Mouse (Mus musculus): ENCODE measurements around the gene Folr1. TPM values are rescaled to one million over a fixed set of nuclear protein-coding genes. Genes with fewer than 3 reads are reported as not detected.

Folr1 gene
- total and polyA plus RNA-seq, 3 experiments, result 0.86 to 22.0 (median 2.6) TPM

DNA sequence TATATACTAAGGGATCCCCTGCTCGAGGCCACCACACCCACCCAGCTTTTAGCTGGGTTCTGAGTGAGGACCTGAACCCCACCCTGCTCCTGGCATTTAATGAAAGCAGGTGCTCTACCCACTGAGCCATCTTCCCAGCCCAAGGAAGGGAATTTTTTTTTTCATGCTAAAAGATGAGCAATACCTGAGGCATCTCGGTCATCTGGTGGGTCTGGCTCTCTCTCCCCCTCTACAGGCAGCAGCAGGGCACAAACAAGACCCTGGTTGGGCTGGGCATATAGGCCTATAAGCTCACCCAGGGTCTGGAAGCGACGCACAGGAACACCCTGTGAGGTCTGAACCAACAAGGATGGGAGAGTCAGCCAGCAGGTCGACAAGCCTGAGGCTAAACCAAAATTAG is 37.2 kb downstream of the Folr1 start:
- no peak for DNase-seq

DNA sequence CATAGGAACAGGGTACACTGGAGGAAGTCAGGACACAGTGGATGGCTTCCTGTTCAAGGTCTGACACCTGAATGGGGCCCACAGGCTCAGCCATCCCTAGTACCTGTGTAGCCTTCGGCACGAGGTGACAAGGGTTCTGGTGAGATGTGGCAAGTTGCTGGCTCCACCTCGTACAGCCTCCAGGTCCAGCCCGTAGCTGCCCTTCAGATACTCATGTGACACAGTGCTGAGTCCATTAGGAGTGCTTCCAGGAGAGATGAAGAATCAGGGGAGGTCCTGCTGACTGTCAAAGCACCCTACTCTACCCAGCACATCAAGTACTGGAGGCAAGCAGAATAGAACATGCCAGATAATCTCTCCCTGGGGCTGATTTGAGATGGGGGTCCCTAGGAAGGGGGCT is 38.2 kb downstream of the Folr1 start:
- no peak for DNase-seq

DNA sequence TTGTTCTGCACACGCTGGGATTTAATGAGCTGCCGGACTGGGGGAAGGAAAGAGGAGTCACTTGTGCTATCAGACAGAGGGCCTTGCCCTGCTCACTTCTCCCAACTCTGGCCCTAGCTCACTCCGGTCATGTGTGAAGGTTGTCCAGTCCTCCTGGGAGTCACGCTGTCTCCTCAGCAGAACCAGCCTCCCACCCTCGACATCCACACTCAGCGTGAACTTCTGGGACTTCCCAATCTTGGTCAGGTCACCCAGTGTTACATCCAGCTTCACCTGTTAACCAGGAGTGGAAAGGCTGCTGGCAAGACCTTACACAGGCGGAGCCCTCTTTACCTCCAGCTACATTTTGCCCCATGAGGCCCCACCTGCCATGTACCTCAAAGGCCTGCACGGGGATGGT is 39.2 kb downstream of the Folr1 start:
- no peak for DNase-seq

DNA sequence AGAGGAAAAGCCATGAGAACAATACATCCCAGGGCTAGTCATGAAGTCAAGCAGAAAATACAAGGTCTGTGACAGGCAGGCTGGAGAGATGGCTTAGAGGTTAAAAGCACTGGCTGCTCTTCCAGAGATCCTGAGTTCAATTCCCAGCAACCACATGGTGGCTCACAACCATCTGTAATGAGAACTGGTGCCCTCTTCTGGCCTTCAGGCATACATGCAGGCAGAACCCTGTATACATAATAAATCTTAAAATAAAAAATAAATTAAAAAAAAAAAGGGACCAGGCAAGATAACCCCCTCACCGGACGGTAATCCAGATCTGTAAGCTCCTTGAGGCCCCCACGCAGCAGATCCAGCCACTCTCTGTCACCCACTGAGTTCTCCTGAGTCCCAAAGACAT is 40.2 kb downstream of the Folr1 start:
- DNase-seq, result no peak

DNA sequence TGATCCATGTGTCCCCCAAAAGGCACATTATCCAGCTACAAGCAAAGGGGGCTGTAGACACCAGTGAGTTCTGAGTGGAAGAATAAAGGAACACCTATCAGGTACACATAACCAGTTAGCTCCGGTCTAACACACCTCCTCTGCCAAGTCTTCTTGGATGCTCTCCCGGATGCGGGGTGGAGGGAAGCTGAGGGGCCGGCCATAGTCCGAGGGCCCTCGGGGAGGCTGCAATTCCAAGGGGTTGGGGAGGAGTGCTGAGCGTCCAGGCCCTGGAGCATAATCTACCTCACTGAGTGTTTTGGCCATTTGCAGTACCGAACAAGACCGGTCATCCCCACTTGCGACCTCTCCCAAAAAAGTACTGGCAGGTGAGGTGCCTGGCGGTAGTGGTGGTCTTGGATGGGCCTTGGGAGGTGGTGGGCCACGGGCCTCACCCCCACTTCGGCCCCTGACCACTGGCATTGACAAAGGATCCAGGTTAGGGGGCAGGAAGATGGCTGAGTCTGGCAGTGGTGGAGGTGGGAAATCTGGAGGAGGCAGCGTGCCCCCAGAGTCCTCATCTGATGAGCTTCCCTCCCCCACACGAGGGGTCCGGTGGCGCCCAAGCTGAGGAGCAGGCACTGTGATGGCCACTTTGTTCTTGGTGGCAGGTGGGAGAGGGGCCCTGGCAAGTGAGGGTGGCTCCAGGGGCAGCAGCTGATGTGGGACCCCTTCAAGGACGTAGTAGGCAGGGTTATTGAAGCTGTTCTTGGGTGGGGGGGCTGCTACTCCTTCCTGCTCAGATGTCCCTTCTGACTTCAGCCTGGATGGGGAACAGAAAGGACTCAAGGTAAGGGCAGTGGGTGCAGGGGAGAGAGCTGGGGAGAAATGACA is 46.6 kb downstream of the Folr1 start:
- DNase-seq, result peak; percentile 24

DNA sequence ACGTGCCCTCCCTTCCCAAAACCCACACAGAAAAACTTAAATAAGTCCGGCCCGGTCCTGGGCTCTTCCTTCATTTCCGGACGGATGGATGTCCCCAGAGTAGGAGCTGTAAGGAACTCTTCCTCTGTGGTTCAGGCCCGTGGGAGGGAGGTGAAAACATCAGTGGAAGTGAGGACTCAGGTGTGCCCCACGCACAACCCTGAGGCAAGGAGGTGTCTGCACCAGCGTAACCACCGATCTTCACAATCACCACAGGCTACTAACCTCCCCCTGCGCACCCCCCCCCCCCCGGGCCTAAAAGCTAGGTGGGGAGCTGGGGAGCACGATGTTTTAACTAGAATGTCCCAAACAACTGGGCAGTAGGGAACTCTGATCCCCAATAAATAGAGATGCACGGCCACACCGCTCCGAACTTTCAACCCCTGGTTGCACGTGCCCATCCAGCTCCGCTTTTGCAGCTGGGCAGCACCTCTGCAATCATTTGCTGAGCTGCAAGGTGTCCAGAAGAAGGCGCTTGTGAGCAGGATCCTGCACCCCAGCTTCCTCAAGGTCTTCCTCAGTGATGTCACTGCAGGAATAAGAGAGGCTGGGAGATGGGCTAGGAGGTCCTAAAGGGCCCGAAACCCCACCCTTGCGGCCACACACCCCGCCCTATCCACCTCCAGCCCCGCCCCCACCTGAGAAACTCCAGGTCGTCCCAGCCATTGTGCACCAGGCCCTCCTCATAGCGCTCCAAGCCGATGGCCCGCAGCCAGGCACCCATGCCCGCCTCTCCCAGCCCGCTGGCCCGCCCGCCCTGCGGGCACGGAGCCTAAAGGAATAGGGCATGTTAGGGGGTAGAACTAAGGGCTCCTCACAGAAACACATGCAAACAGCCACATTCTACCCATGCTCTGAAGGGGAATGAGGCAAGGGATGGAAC is 47.5 kb downstream of the Folr1 start:
- peak; percentile 73 for DNase-seq

DNA sequence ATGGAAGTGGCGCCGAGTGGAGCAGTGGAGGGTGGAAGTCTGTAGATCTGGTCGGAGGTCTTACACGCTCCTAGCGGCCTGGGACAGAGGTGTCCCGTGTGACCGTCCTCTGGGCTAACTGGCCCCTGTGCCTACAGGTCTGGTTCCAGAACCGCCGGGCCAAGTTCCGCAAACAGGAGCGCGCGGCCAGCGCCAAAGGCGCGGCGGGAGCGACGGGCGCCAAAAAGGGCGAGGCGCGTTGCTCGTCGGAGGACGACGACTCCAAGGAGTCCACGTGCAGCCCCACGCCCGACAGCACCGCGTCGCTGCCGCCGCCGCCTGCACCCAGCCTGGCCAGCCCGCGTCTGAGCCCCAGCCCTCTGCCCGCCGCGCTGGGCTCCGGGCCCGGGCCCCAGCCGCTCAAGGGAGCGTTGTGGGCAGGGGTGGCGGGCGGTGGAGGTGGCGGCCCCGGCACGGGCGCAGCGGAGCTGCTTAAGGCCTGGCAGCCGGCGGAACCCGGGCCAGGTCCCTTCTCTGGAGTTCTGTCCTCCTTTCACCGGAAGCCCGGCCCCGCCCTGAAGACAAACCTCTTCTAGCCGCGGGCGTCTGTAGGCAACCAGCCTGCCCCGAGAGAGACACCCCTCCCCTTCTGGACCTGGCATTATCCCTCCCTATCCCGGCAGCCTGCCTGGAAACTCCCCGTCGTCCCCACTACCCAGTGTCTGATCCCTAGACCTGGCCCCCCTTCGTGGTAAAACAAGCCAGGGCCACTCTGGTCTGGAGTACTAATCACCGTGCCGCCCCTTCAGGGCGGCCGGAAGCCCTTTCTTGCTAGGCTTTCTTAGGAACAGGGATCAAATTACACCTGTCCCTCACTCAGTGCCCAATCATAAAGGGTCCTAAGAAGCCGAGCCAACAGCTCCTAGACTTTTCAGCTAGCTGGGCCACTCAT is 48.8 kb downstream of the Folr1 start:
- DNase-seq, result peak; percentile 79

DNA sequence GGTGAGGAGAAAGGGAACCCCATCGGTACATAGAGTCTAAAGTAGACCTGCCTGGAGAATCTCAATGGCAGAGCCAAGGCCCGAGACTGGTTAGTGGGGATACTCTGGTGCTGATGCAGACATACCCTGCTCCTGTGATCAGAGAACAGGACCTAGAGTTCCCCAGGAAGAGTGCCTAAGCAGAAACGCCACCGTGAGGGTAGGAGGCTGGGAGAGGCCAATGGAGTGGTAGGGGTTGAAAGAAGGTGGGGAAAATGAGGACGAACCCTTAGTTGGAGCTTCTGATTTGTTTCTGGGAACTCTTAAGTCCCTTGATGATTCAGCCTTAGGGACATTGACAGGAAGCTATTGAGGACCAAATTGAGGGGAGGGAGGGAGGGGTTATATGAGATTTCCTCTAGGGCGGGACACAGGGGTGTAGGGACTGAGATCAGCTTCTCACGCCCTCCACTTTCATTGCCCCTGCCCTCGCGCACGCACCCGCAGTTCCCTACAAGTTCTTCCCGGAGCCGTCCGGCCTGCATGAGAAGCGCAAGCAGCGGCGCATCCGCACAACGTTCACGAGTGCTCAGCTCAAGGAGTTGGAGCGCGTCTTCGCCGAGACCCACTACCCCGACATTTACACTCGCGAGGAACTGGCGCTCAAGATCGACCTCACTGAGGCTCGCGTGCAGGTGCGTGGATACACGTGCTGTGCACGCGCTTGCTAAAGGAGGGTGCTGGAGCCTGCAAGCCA is 50.1 kb downstream of the Folr1 start:
- DNase-seq, result peak; percentile 30

DNA sequence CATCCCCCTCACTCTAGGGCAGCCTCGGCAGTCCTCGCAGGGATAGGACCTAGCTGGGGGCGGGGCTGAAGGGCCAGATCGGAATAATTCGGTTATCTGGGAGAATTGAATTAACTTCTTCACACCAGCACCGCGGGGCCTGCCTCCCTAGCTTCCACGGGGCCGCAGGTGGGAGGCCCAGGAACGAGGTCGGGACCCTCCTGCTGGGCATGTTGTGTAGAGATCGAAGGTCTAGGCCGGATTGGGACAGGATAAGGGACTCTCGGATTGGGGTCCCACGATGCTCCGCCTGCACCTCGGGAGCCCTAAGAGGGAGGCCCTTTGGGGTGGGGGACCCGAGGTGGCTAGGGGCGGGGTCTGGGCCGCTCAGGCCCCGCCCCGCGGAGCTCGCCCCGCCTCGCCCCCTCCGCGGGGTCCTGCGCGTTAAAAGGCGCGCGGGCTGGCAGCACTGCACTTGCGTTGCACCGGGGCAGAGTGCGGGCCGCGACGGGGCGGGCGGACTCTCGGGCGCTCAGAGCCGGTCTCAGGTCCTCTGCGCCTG is 52.7 kb downstream of the Folr1 start, which contains the start of gene Phox2a:
TSS of gene Phox2a (plus strand) at position 453 of the 541 bp plus-strand sequence.
- DNase-seq, result peak; percentile 44

Small RNA genes lying within 50 kb of the gene (microRNA-seq; reads per million reads assigned to microRNA genes)
- gene Gm22655, result 0 reads per million in 2 experiments

Other genes with a start within 250 kb of the Folr1 start
- gene Clpb, start 207.2 kb downstream of the Folr1 start, total RNA-seq (2021), result 10 to 100 TPM; 87.6 to 89.5 TPM
- gene Clpb, start 207.2 kb downstream of the Folr1 start, polyA plus RNA-seq (2012; rRNA removed), result 23.6 and 27.8 TPM in 2 replicates
- gene Phox2a, start 52.5 kb downstream of the Folr1 start, total RNA-seq (2021), result 10 to 100 TPM; 15.6 to 45.9 TPM
- gene Phox2a, start 52.5 kb downstream of the Folr1 start, polyA plus RNA-seq (2012; rRNA removed), result 40.1 and 48.0 TPM in 2 replicates
- gene Inppl1, start 32.6 kb downstream of the Folr1 start, total RNA-seq (2021), result 10 to 100 TPM; 81.2 to 90.1 TPM
- gene Inppl1, start 32.6 kb downstream of the Folr1 start, polyA plus RNA-seq (2012; rRNA removed), result 139 and 142 TPM in 2 replicates
- 1 to 10 TPM; 3.2 to 4.5 TPM for gene Folr2, start 13.6 kb downstream of the Folr1 start, total RNA-seq (2021)
- 3.9 and 5.0 TPM in 2 replicates for gene Folr2, start 13.6 kb downstream of the Folr1 start, polyA plus RNA-seq (2012; rRNA removed)
- gene Anapc15, start 7.1 kb downstream of the Folr1 start, total RNA-seq (2021), result 10 to 100 TPM; 34.2 to 35.7 TPM
- gene Anapc15, start 7.1 kb downstream of the Folr1 start, polyA plus RNA-seq (2012; rRNA removed), result 32.3 and 39.9 TPM in 2 replicates
- gene Lamtor1, start 35.1 kb upstream of the Folr1 start, total RNA-seq (2021), result 100 to 1,000 TPM; 106 to 131 TPM
- 298 TPM in 2 replicates for gene Lamtor1, start 35.1 kb upstream of the Folr1 start, polyA plus RNA-seq (2012; rRNA removed)
- not detected for gene Tomt, start 35.6 kb upstream of the Folr1 start, total RNA-seq (2021)
- gene Tomt, start 35.6 kb upstream of the Folr1 start, polyA plus RNA-seq (2012; rRNA removed), result not detected in 2 replicates
- 10 to 100 TPM; 11.7 to 17.3 TPM for gene Lrrc51, start 63.1 kb upstream of the Folr1 start, total RNA-seq (2021)
- 9.4 and 10.3 TPM in 2 replicates for gene Lrrc51, start 63.1 kb upstream of the Folr1 start, polyA plus RNA-seq (2012; rRNA removed)
- 100 to 1,000 TPM; 167 to 176 TPM for gene Numa1, start 63.3 kb upstream of the Folr1 start, total RNA-seq (2021)
- 89.3 and 96.6 TPM in 2 replicates for gene Numa1, start 63.3 kb upstream of the Folr1 start, polyA plus RNA-seq (2012; rRNA removed)
- 10 to 100 TPM in 1 of 2 experiments, 1 to 10 TPM in 1; 6.1 to 22.2 TPM for gene Il18bp, start 147.9 kb upstream of the Folr1 start, total RNA-seq (2021)
- gene Il18bp, start 147.9 kb upstream of the Folr1 start, polyA plus RNA-seq (2012; rRNA removed), result 15.5 and 18.2 TPM in 2 replicates
- 10 to 100 TPM; 28.5 to 36.9 TPM for gene Rnf121, start 194.7 kb upstream of the Folr1 start, total RNA-seq (2021)
- gene Rnf121, start 194.7 kb upstream of the Folr1 start, polyA plus RNA-seq (2012; rRNA removed), result 12.3 and 12.8 TPM in 2 replicates
- 10 to 100 TPM; 11.8 to 12.0 TPM for gene Xndc1, start 194.7 kb upstream of the Folr1 start, total RNA-seq (2021)
- gene Xndc1, start 194.7 kb upstream of the Folr1 start, polyA plus RNA-seq (2012; rRNA removed), result 22.3 and 29.9 TPM in 2 replicates
- under 1 TPM; 0.63 to 0.79 TPM for gene Xntrpc, start 194.9 kb upstream of the Folr1 start, total RNA-seq (2021)
- 2.4 and 2.5 TPM in 2 replicates for gene Xntrpc, start 194.9 kb upstream of the Folr1 start, polyA plus RNA-seq (2012; rRNA removed)
- under 1 TPM in 1 of 2 experiments, not detected in 1; 0.35 TPM for gene Trpc2, start 212.3 kb upstream of the Folr1 start, total RNA-seq (2021)
- not detected in 2 replicates for gene Trpc2, start 212.3 kb upstream of the Folr1 start, polyA plus RNA-seq (2012; rRNA removed)
- not detected for gene Art1, start 231.0 kb upstream of the Folr1 start, total RNA-seq (2021)
- gene Art1, start 231.0 kb upstream of the Folr1 start, polyA plus RNA-seq (2012; rRNA removed), result 0.28 TPM in 1 of 2 replicates, not detected in the other
- gene Art5, start 238.7 kb upstream of the Folr1 start, total RNA-seq (2021), result not detected
- 0.09 and 0.35 TPM in 2 replicates for gene Art5, start 238.7 kb upstream of the Folr1 start, polyA plus RNA-seq (2012; rRNA removed)
- gene Chrna10, start 246.0 kb upstream of the Folr1 start, total RNA-seq (2021), result not detected
- 0.22 and 0.38 TPM in 2 replicates for gene Chrna10, start 246.0 kb upstream of the Folr1 start, polyA plus RNA-seq (2012; rRNA removed)